8 mouse cellular contexts compared by ENCODE assay signal in genomic region chr8:11278101-11278611, GRCm38 (mm10). TPM values are rescaled to one million over a fixed set of nuclear protein-coding genes. Genes with fewer than 3 reads are reported as not detected.
DNase-seq lines count a peak whose midpoint lies in the region; ATAC-seq and TF ChIP-seq lines count a peak whose summit lies in the region.

No protein-coding gene starts in this region.

- WGBS in kidney, adult 2 months = 36% methylated on average over 4 of the region's 4 CpGs
- WGBS in embryonic facial prominence, embryonic 10.5 days = 76% methylated on average over 4 of the region's 4 CpGs
- WGBS in liver, embryonic 13.5 days (ENCODE audit: insufficient replicate concordance) = 13% methylated on average over 4 of the region's 4 CpGs

- no peaks in the 10 kb centered on the region for H3K9me3 ChIP-seq in embryonic facial prominence, embryonic 10.5 days
- H3K9me3 ChIP-seq in liver, embryonic 13.5 days (replicated peaks) = no peaks in the 10 kb centered on the region

- DNase-seq in kidney, adult 2 months = peak; percentile 67
- DNase-seq in kidney, adult 8-10 months = no peak
- DNase-seq in embryonic facial prominence, embryonic 10.5 days (ENCODE audit: low spot score) = no peak
- DNase-seq in heart, postnatal 25 days (ENCODE audit: low spot score) = peak; percentile 70
- no peak for DNase-seq in liver, embryonic 13.5 days
- DNase-seq in thymus, adult 18-20 months = no peak
- DNase-seq in layer of hippocampus, adult 8-10 months (ENCODE audit: low spot score in 2 of 2) = no peak
- DNase-seq in ovary, postnatal 36 days (ENCODE audit: low spot score) = no peak

- ATAC-seq in liver, embryonic 13.5 days (ENCODE audit: low read depth) = no peak

- no peak overlapping the region for H3K4me2 ChIP-seq in liver, embryonic 13.5 days

- H3K27me3 ChIP-seq in kidney, adult 2 months (replicated peaks; ENCODE audit: control insufficient read depth, insufficient read depth, low read length) = no peaks in the 10 kb centered on the region
- no peaks in the 10 kb centered on the region for H3K27me3 ChIP-seq in embryonic facial prominence, embryonic 10.5 days (replicated peaks; ENCODE audit: low read depth, poor library complexity, severe bottlenecking)
- peaks cover 10% of the 10 kb centered on the region; the same call in 1 of the 2 replicates for H3K27me3 ChIP-seq in liver, embryonic 13.5 days

- TF ChIP-seq POLR2A in kidney, adult 2 months (IDR thresholded peaks at IDR 0.05; ENCODE audit: low read depth, low read length) = no peak

- intact Hi-C loops in heart, postnatal 25 days (cut with DNase I) = loop anchor here (2.0 kb wide), 1 partner anchor 17 kb away; no protein-coding TSS in a partner anchor

- no peak overlapping the region for H3K4me3 ChIP-seq in kidney, adult 2 months (ENCODE audit: insufficient read depth, low read depth, low read length)
- no peak overlapping the region for H3K4me3 ChIP-seq in embryonic facial prominence, embryonic 10.5 days
- H3K4me3 ChIP-seq in liver, embryonic 13.5 days (replicated peaks) = no peak overlapping the region

- H3K4me1 ChIP-seq in kidney, adult 2 months (ENCODE audit: control insufficient read depth, insufficient read depth, low read length) = peaks cover 62% of the 10 kb centered on the region
- peaks cover 72% of the 10 kb centered on the region for H3K4me1 ChIP-seq in embryonic facial prominence, embryonic 10.5 days
- peaks cover 12% of the 10 kb centered on the region for H3K4me1 ChIP-seq in liver, embryonic 13.5 days (replicated peaks)

- H3K9ac ChIP-seq in liver, embryonic 13.5 days = no peak overlapping the region

- no peak for TF ChIP-seq CTCF in kidney, adult 2 months (conservative IDR thresholded peaks at IDR 0.05; ENCODE audit: insufficient read depth, insufficient read length, low read depth, low read length)

- peak overlapping the region; percentile 79 for H3K27ac ChIP-seq in kidney, adult 2 months (ENCODE audit: insufficient read depth, low read depth, low read length)
- peak overlapping the region; percentile 72 for H3K27ac ChIP-seq in embryonic facial prominence, embryonic 10.5 days (replicated peaks)
- H3K27ac ChIP-seq in liver, embryonic 13.5 days = peak overlapping the region; percentile 47; the same call in 1 of the 2 replicates

- H3K36me3 ChIP-seq in kidney, adult 2 months (ENCODE audit: control insufficient read depth, insufficient read depth, low read length) = no peaks in the 10 kb centered on the region
- H3K36me3 ChIP-seq in embryonic facial prominence, embryonic 10.5 days (replicated peaks) = peaks cover 17% of the 10 kb centered on the region
- H3K36me3 ChIP-seq in liver, embryonic 13.5 days = no peaks in the 10 kb centered on the region

RNA-seq across cellular contexts. Expression of gene Col4a2, which starts 34.4 kb away (rescaled TPM):
- 75.6 and 83.5 TPM in 2 replicates for polyA plus RNA-seq in kidney, adult 2 months (2012; rRNA removed)
- 51.8 and 54.7 TPM in 2 replicates for polyA plus RNA-seq in embryonic facial prominence, embryonic 10.5 days (2016; fragmentation: Nextera tagmentation; extraction: Ambion mirVana)
- 100 to 1,000 TPM; 292 to 338 TPM for total RNA-seq in heart, postnatal 25 days (2021)
- polyA plus RNA-seq in liver, embryonic 13.5 days (2015; fragmentation: Nextera tagmentation; extraction: Ambion mirVana) = 5.4 and 6.0 TPM in 2 replicates
- 10 to 100 TPM; 39.6 to 55.5 (median 43.9) TPM for total RNA-seq in layer of hippocampus, adult 8-10 months (2022)

RNA-seq across cellular contexts. Expression of gene Col4a1, which starts 34.5 kb away (rescaled TPM):
- polyA plus RNA-seq in kidney, adult 2 months (2012; rRNA removed) = 216 and 304 TPM in 2 replicates
- 128 and 138 TPM in 2 replicates for polyA plus RNA-seq in embryonic facial prominence, embryonic 10.5 days (2016; fragmentation: Nextera tagmentation; extraction: Ambion mirVana)
- 100 to 1,000 TPM; 537 to 622 TPM for total RNA-seq in heart, postnatal 25 days (2021)
- 14.3 and 18.2 TPM in 2 replicates for polyA plus RNA-seq in liver, embryonic 13.5 days (2015; fragmentation: Nextera tagmentation; extraction: Ambion mirVana)
- 10 to 100 TPM; 34.9 to 38.4 (median 36.1) TPM for total RNA-seq in layer of hippocampus, adult 8-10 months (2022)

Comparison
In these comparisons a context has a peak if more than half of its experiments do, and no peak if none do; other contexts are left out.
1. DNase-seq: peak in kidney, adult 2 months (single experiment) and heart, postnatal 25 days (single experiment); none in kidney, adult 8-10 months (0 of 2), embryonic facial prominence, embryonic 10.5 days (single experiment), liver, embryonic 13.5 days (single experiment), thymus, adult 18-20 months (0 of 2), layer of hippocampus, adult 8-10 months (0 of 2) and ovary, postnatal 36 days (single experiment).
2. Peak in every context shown above with its lines, with median percentiles within 50 percentile points of each other: H3K27ac ChIP-seq.